Mouse (Mus musculus) lung, embryonic 15.5 days (tissue): Measurements from ENCODE around the gene Gpr62. TPM values are rescaled to one million over a fixed set of nuclear protein-coding genes. Genes with fewer than 3 reads are reported as not detected.

Experiments
- ATAC-seq: fragments of 200-750 bp; cut with Nextera tagmentation; 2 replicates; pipeline ENCODE4 v1.8.0; 2017; ENCODE audit warnings: moderate number of reproducible peaks, borderline replicate concordance; ENCODE audit not compliant: low FRiP score, low TSS enrichment; ENCODE audit errors: extremely low read depth
- H3K27ac ChIP-seq: fragments of 300-500 bp; sonication (generic); 2 replicates; pipeline ENCODE4 v1.5.1; 2015; ENCODE audit warnings: moderate library complexity, mild to moderate bottlenecking, inconsistent platforms
- H3K27me3 ChIP-seq: fragments of 300-500 bp; sonication (generic); 2 replicates; pipeline ENCODE4 v1.6.1; 2015; ENCODE audit warnings: inconsistent platforms
- H3K36me3 ChIP-seq: fragments of 300-500 bp; sonication (generic); 2 replicates; pipeline ENCODE4 v1.6.1; 2015; ENCODE audit warnings: inconsistent platforms
- H3K4me1 ChIP-seq: fragments of 300-500 bp; sonication (generic); 2 replicates; pipeline ENCODE4 v1.6.1; 2015; ENCODE audit warnings: inconsistent platforms
- H3K4me2 ChIP-seq: fragments of 300-500 bp; sonication (generic); 2 replicates; pipeline ENCODE4 v1.6.1; 2015; ENCODE audit warnings: inconsistent platforms, mild to moderate bottlenecking, moderate library complexity
- H3K4me3 ChIP-seq: fragments of 300-500 bp; sonication (generic); 2 replicates; pipeline ENCODE4 v1.5.1; 2015; ENCODE audit warnings: mild to moderate bottlenecking, inconsistent platforms
- H3K9ac ChIP-seq: fragments of 300-500 bp; sonication (generic); 2 replicates; pipeline ENCODE4 v1.6.1; 2015; ENCODE audit warnings: inconsistent platforms
- H3K9me3 ChIP-seq: fragments of 300-500 bp; sonication (generic); 2 replicates; pipeline ENCODE4 v1.6.1; 2016; ENCODE audit warnings: inconsistent platforms
- WGBS: fragments of 180-500 bp; shearing (Covaris S2); methylation state at CpG from one replicate; pipeline ENCODE4 v1.1.7; 2015; 5-methylcytosine and 5-hydroxymethylcytosine counted together
- polyA plus RNA-seq: library from polyadenylated mRNA; unstranded; fragments of >200 nt; fragmentation: Nextera tagmentation; extraction: Ambion mirVana; gene quantifications from 2 replicates; pipeline ENCODE4 v1.2.1, GENCODE M21; 2015

Gpr62 gene
- polyA plus RNA-seq, 1 experiment from 2014 or later = 0.07 TPM

DNA sequence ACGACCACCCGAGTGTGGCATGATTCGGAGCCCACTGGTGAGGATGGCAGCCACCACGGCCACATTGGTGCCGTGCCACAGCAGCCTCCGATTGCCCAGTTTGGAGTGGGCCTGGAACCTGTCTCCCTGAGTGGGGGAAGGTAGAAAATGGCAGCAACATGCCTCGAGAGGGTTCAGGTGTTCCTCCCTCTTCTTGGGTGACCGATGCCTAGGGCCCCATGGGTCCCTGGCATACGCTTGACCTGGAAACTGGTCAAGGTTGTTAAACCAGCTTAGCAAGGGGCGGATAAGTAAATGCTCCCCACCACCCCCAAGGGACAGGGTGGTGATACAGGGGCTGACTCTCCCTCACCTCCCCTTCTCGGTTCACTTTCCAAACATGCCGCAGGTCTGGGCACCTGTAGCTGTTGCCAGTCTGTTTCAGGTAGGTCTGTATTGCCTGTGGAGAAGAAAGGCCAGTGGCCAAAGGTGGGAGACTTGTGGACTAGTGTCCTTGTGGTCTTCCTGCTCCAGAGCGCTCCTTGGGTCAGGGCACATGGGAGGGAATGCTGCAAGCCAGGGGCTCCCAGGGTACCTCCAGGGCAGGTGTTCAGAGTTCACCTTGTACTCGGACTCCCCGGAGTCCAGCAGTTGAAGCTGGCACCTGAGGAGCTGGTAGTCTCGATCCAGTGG is 7.5 kb upstream of the Gpr62 start:
- no peak overlapping the region for H3K4me3 ChIP-seq
- H3K36me3 ChIP-seq = no peaks in the 10 kb centered on the region
- H3K27ac ChIP-seq = no peak overlapping the region
- ATAC-seq = no peak
- no peaks in the 10 kb centered on the region for H3K9me3 ChIP-seq
- 83% methylated on average over 16 of the region's 16 CpGs for WGBS
- no peak overlapping the region for H3K9ac ChIP-seq
- H3K27me3 ChIP-seq = no peaks in the 10 kb centered on the region
- peaks cover 52% of the 10 kb centered on the region for H3K4me1 ChIP-seq
- no peak overlapping the region for H3K4me2 ChIP-seq

- no peak overlapping the region for H3K9ac ChIP-seq
- no peaks in the 10 kb centered on the region for H3K36me3 ChIP-seq
- H3K4me3 ChIP-seq = no peak overlapping the region
- H3K9me3 ChIP-seq = no peaks in the 10 kb centered on the region
- H3K4me1 ChIP-seq = peaks cover 45% of the 10 kb centered on the region
- no peaks in the 10 kb centered on the region for H3K27me3 ChIP-seq
- H3K4me2 ChIP-seq = peak overlapping the region; percentile 40; the same call in 1 of the 2 replicates
- 55% methylated on average over 4 of the region's 4 CpGs for WGBS
- ATAC-seq = no peak
- H3K27ac ChIP-seq = peak overlapping the region; percentile 30; the same call in 1 of the 2 replicates
These were observed 6.6 kb upstream of the Gpr62 start for GRCm38 (mm10) chr9:106472321-106472720.

DNA sequence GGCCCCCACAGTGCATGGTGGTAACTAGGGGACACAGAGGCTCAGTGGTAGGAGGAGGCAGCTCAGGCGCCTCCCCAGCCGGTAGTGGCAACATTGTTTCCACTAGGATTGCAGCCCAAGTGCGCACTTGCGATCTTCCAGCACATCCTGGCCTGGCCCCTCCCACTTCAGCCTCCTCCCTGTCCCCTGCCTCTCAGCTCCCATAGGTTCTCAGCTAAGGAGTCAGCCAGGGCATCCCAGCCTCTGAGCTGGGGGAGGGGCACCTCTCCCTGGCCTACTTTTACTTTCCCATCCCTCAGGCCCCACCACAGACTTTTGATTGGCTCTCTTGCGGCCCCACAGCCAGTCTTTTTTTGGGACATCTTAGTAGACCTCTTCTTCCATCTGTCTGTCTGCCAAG is 6.2 kb upstream of the Gpr62 start:
- H3K4me1 ChIP-seq = peaks cover 45% of the 10 kb centered on the region
- no peaks in the 10 kb centered on the region for H3K36me3 ChIP-seq
- ATAC-seq = peak; percentile 13; the same call in 1 of the 2 replicates
- no peak overlapping the region; the same call in 1 of the 2 replicates for H3K9ac ChIP-seq
- WGBS = 10% methylated on average over 5 of the region's 5 CpGs
- no peaks in the 10 kb centered on the region for H3K27me3 ChIP-seq
- 0 out of 2 replicates have a peak overlapping the region, but pooled peaks have one; percentile 30 for H3K27ac ChIP-seq
- peak overlapping the region; percentile 40 for H3K4me2 ChIP-seq
- no peak overlapping the region for H3K4me3 ChIP-seq
- H3K9me3 ChIP-seq = no peaks in the 10 kb centered on the region

DNA sequence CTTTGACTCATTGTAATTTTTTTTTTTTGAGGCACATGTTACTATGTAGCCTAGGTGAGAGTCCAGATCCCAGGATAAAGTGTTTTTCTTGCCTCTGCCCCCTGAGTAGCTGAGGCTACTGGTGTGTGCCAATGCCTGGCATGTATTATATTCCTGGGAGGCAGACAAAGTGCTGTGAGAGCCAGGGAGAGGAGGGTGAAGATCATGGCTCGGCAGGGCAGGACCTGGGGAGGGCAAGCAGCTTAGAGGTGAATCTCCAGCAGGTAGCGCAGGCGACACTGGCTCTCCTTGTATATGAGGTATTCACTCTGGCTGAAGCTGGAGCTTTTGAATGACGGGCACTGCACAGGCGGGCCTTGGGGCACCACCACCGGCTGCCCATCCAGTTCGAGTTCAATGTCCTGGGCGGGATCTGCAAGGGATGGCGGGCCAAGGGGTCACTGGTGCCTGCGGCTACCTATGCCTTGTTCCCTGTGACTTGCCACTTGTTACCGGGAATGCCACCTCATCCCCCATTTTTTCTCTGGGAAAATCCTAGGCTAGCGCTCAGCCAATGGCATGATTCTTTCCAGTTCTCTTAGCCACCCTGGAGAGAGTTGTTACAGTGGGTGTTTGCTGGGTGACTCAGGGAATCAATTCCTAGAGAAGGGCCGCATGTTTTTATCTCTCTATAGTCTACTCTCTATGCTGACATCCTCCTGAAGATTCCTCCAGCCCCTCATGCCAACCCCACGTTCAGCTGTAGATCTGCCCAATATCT is 5.4 kb upstream of the Gpr62 start:
- H3K4me3 ChIP-seq = no peak overlapping the region
- peaks cover 40% of the 10 kb centered on the region for H3K4me1 ChIP-seq
- H3K9ac ChIP-seq = no peak overlapping the region; the same call in 1 of the 2 replicates
- no peaks in the 10 kb centered on the region for H3K27me3 ChIP-seq
- no peaks in the 10 kb centered on the region for H3K9me3 ChIP-seq
- 71% methylated on average over 13 of the region's 14 CpGs for WGBS
- ATAC-seq = no peak
- H3K36me3 ChIP-seq = no peaks in the 10 kb centered on the region
- no peak overlapping the region for H3K27ac ChIP-seq
- peak overlapping the region; percentile 40 for H3K4me2 ChIP-seq

DNA sequence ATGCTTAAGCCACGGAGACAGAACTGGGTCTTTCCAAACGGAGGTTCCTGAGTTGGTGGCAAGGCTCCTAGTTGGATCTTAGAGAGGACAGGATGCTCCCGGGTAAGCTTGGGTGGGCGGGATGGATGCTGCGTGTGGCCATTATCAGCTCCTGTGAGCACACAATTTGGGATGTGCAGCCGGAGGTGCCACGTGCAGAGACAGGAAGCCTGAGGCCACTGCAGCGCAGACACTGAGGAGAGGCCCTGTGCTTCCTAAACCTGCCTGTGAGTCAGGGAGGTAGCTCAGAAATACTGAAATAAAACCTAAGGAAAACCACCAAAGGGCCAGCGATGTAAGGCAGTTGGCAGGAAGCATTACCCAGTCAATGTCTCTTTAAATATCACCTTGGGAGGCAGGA is 4.0 kb upstream of the Gpr62 start:
- H3K4me3 ChIP-seq = no peak overlapping the region
- no peaks in the 10 kb centered on the region for H3K36me3 ChIP-seq
- 0 out of 2 replicates have a peak, but pooled peaks cover 7% of the 10 kb centered on the region for H3K27me3 ChIP-seq
- no peak overlapping the region for H3K9ac ChIP-seq
- WGBS = 59% methylated on average over 9 of the region's 9 CpGs
- ATAC-seq = no peak
- H3K27ac ChIP-seq = no peak overlapping the region
- H3K9me3 ChIP-seq = no peaks in the 10 kb centered on the region
- no peak overlapping the region for H3K4me2 ChIP-seq
- H3K4me1 ChIP-seq = peaks cover 34% of the 10 kb centered on the region

- no peak overlapping the region for H3K4me2 ChIP-seq
- H3K36me3 ChIP-seq = no peaks in the 10 kb centered on the region
- H3K27ac ChIP-seq = no peak overlapping the region
- H3K9ac ChIP-seq = no peak overlapping the region
- peaks cover 33% of the 10 kb centered on the region for H3K4me1 ChIP-seq
- H3K4me3 ChIP-seq = no peak overlapping the region
- no peaks in the 10 kb centered on the region for H3K9me3 ChIP-seq
- 63% methylated on average over 6 of the region's 6 CpGs for WGBS
- ATAC-seq = no peak
- H3K27me3 ChIP-seq = 0 out of 2 replicates have a peak, but pooled peaks cover 7% of the 10 kb centered on the region
These were observed 3.6 kb upstream of the Gpr62 start for GRCm38 (mm10) chr9:106469317-106469716.

- H3K27ac ChIP-seq = no peak overlapping the region
- H3K4me2 ChIP-seq = no peak overlapping the region
- H3K9ac ChIP-seq = no peak overlapping the region
- H3K4me1 ChIP-seq = peaks cover 23% of the 10 kb centered on the region
- 84% methylated on average over 7 of the region's 7 CpGs for WGBS
- H3K36me3 ChIP-seq = peaks cover 12% of the 10 kb centered on the region
- H3K9me3 ChIP-seq = no peaks in the 10 kb centered on the region
- no peak overlapping the region for H3K4me3 ChIP-seq
- no peak for ATAC-seq
- H3K27me3 ChIP-seq = 0 out of 2 replicates have a peak, but pooled peaks cover 7% of the 10 kb centered on the region
These were observed 2.0 kb upstream of the Gpr62 start for GRCm38 (mm10) chr9:106467746-106468145.

DNA sequence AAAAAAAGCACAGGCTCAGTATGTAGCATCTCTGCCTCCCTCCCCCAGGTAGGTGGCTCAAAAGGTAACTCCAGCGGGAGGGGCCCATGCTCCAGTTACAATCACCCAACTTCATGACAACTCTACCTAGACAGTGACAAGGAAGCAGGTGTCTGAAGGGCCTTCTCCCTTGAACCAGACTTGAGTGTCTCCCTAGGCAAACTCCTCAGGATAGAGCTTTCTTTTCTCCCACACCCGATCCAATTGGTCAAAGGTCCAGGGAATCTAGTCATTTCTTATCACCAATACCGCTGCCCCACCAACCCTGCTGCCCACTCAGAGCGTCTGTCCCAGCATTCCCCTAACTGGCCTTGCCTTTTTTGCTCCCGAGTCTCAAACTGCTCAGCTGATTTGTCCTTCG is 983 bp upstream of the Gpr62 start:
- Histone ChIP-seq H3K4me1 (peaks cover 15% of the 10 kb centered on the region), H3K4me3 (no peak overlapping the region), H3K9me3 (no peaks in the 10 kb centered on the region), H3K4me2 (no peak overlapping the region), H3K27ac (no peak overlapping the region), H3K27me3 (0 out of 2 replicates have a peak, but pooled peaks cover 7% of the 10 kb centered on the region), H3K9ac (no peak overlapping the region), H3K36me3 (peaks cover 21% of the 10 kb centered on the region)
- 81% methylated on average over 6 of the region's 6 CpGs for WGBS
- ATAC-seq = no peak

DNA sequence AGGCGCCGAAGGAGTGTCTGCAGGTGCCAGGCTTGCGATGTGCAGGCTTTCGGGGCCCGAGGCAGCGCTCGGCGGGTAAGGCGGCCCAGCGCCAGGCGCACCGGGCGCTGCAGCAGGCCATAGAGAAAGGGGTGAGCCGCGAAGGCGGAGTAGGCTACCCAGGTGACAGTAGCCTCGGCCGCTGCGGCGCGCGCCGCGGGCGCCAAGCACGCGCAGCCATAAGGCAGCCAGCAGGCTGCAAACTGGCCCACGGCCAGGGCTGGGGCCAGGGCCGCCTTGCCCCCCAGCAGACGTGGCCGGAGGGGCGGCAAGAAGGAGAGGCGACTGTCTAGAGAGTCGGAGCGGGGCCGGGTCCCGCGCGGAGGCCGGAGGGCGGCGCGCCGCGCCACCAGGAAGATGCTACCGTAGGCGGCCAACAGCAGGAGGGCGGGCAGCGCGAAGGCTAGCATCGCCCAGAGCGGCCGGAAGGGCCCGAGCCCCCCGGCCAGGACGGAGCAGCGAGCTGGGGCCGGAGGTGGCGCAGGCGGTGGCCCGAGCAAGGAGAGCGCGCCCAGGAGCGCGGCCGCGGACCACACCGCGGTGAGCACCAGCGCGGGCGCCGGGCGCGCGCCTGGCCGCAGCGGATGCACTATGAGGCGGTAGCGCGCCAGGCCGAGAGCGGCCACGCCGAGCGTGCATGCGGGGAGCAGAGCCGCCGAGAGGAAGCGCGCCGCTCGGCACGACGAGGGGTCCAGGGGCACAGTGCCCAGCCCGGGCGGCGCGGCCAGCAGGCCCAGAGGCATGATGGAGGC is 792 bp downstream of the Gpr62 start:
- Histone ChIP-seq H3K36me3 (peaks cover 30% of the 10 kb centered on the region), H3K27me3 (0 out of 2 replicates have a peak, but pooled peaks cover 7% of the 10 kb centered on the region), H3K9me3 (no peaks in the 10 kb centered on the region), H3K4me3 (peak overlapping the region; percentile 45), H3K4me1 (peaks cover 12% of the 10 kb centered on the region), H3K27ac (no peak overlapping the region), H3K9ac (peak overlapping the region; percentile 46), H3K4me2 (peak overlapping the region; percentile 85)
- peak; percentile 58 for ATAC-seq
- 3% methylated on average over 99 of the region's 99 CpGs for WGBS

DNA sequence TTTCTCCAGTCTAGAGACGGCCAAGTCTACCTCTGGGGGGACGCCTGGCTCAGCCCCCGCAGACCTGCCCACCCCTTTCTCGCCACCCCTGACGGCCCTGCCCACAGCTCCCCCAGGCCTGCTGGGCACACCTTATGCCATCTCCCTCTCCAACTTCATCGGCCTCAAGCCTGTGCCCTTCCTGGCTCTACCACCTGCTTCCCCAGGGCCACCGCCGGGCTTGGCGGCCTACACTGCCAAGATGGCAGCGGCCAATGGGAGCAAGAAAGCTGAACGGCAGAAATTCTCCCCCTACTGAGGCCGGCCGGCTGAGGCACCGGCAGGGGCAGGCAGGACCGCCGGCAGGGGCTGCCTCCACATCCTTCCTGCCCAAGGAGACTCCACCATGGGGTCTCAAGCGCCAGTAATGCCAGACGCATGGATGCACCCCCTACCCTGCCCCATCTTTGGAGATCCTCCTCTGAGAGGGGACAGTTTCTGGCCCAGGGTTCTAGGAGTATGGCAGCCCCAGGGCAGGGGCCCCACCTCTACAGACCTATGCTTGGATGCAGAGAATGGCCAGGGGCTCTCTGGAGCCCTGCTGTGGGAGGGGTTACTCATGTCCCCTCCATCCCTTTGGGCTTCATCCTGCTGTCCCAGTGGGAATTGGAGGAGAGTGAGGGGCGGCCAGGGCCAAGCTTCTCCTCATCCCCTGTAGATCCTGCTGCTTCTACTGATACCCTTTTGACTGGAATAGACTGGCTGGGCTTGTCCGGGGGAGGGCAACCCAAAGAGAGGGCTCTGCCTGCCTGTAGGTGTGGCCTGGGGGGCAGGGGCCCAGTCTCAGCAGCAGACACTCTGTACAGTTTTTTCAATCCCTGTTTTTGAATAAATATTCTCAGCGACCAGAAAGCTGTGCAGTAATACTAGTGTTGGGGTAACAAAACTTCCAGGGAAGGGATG is 2.3 kb downstream of the Gpr62 start:
- no peak overlapping the region for H3K4me2 ChIP-seq
- 82% methylated on average over 21 of the region's 21 CpGs for WGBS
- peaks cover 12% of the 10 kb centered on the region for H3K4me1 ChIP-seq
- ATAC-seq = no peak
- H3K4me3 ChIP-seq = no peak overlapping the region
- no peaks in the 10 kb centered on the region for H3K9me3 ChIP-seq
- H3K27ac ChIP-seq = no peak overlapping the region
- 0 out of 2 replicates have a peak, but pooled peaks cover 7% of the 10 kb centered on the region for H3K27me3 ChIP-seq
- peaks cover 34% of the 10 kb centered on the region for H3K36me3 ChIP-seq
- no peak overlapping the region for H3K9ac ChIP-seq

GRCm38 (mm10) chr9:106462430-106462800 is 3.3 kb downstream of the Gpr62 start:
- H3K27ac ChIP-seq = no peak overlapping the region
- H3K27me3 ChIP-seq = 0 out of 2 replicates have a peak, but pooled peaks cover 7% of the 10 kb centered on the region
- peaks cover 16% of the 10 kb centered on the region for H3K4me1 ChIP-seq
- no peak overlapping the region for H3K4me3 ChIP-seq
- ATAC-seq = no peak
- no peak overlapping the region for H3K9ac ChIP-seq
- H3K4me2 ChIP-seq = no peak overlapping the region
- peaks cover 34% of the 10 kb centered on the region for H3K36me3 ChIP-seq
- WGBS = 87% methylated on average over 12 of the region's 12 CpGs
- H3K9me3 ChIP-seq = no peaks in the 10 kb centered on the region
